Mouse (Mus musculus) C2C12 (cell line): Measurements from ENCODE around the gene Reep6.

Source experiments
- CEBPB ChIP-seq: IDR thresholded peaks from one replicate; pipeline ENCODE4 v1.6.1; 2011; ENCODE audit warnings: low read depth, mild to moderate bottlenecking, control low read depth, moderate library complexity
- CTCF ChIP-seq: IDR thresholded peaks from one replicate; pipeline ENCODE4 v1.5.1; 2011; ENCODE audit not compliant: control insufficient read depth, insufficient read depth, insufficient read length
- MAX ChIP-seq: IDR thresholded peaks from one replicate; pipeline ENCODE4 v1.6.1; 2011; ENCODE audit warnings: mild to moderate bottlenecking, control low read depth
- MYOD1 ChIP-seq: IDR thresholded peaks from one replicate; pipeline ENCODE4 v1.6.1; 2011; ENCODE audit warnings: low read depth; ENCODE audit not compliant: control insufficient read depth, insufficient read length
- MYOG ChIP-seq: IDR thresholded peaks from one replicate; pipeline ENCODE4 v1.6.1; 2011; ENCODE audit not compliant: control insufficient read depth, insufficient read length; ENCODE audit errors: extremely low read depth
- USF1 ChIP-seq: IDR thresholded peaks from one replicate; pipeline ENCODE4 v1.6.1; 2011; ENCODE audit warnings: low read depth, mild to moderate bottlenecking, control low read depth, moderate library complexity

GRCm38 (mm10) chr10:80297526-80298133, 32.1 kb upstream of the Reep6 start:
- TF ChIP-seq CTCF: no peak
- TF ChIP-seq MAX: no peak
- no peak for TF ChIP-seq USF1
- no peak for TF ChIP-seq CEBPB
- no peak for TF ChIP-seq MYOD1
- no peak for TF ChIP-seq MYOG
